Mouse (Mus musculus) urinary bladder, postnatal 25 days (tissue): ENCODE data around the gene Gfral.

Source experiments
- DNase-seq: peaks from one replicate; pipeline ENCODE4 v3.0.0; 2022; ENCODE audit warnings: low spot score

The Gfral gene

DNA sequence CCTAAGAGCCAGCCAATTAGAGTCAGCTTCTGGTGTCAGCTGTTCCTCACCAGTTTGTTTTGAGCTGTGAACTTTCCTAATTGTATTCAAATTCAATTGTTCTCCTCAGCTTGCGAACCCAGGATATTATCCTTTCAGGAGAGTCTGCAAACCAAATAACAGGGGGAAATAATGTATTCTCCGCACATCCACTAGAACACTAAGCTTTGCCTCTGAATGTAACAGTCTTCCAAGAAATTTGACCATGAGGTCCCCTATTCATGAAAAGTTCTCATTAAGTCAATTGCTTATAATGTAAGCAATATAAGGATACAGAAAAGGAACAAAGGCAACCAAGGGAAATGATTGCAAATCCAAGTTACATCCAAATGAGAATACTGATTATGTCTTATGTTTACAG is at the start of gene Gfral:
Gene Gfral (minus strand): TSS at position 101 of the 400 bp plus-strand sequence.
- DNase-seq = no peak

DNA sequence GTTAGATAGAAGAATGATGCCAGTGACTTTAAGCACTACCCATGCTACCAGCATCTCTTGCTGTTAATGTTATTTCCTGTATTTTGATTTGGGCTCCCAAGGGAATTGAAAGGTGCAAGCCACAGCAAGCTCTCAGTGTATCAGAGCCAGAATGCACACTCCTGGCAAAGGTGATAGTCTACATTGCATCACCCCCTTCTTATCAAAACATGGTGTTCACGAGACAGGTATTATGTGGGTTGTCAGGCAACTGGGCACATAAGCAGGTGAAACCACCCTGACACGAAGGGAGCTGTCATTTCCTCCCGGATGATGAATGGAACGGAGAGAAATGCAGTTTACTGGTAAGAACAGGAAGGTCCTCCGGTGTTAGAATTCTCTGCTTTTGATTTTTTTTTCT is 44.3 kb upstream of the Gfral start:
- DNase-seq = no peak

DNA sequence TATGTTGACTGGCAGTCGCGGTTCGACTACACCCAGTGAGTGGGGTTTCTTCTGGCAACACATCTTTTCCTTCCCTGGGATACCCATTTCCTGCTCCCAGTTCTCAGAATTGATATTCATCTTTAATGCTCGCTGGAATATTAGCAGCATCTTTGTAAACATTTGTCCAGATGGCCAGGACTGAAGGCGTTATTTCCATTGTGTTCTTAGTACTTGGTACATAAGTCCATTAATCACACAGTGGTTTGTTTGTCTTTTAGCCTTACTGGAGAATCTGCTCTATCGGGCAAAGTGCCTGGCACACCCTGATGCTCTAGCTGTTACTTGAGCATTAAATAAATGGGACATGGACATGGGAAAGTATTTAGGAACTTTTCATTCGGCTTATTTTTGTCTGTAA is 39.1 kb upstream of the Gfral start:
- DNase-seq = no peak

DNA sequence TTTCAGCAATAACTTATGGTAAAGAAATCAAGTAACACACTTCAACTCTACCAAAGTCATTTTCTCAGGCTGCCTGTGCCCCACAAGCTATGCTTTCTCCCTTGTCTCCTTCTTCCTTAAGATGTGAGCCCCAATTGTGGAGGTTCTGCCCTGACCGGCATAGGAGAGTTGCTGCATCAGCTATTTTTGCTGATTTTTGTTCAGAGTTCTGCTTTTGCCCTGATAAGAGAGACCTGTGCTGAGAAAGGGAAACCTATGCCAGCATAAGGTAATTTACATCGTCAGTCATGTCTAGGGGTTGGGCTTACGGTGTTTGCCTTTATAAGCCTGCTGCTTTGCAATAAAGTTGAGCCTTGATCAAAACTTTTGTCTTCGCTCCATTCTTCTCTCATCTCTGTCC is 38.7 kb upstream of the Gfral start:
- DNase-seq = no peak

DNA sequence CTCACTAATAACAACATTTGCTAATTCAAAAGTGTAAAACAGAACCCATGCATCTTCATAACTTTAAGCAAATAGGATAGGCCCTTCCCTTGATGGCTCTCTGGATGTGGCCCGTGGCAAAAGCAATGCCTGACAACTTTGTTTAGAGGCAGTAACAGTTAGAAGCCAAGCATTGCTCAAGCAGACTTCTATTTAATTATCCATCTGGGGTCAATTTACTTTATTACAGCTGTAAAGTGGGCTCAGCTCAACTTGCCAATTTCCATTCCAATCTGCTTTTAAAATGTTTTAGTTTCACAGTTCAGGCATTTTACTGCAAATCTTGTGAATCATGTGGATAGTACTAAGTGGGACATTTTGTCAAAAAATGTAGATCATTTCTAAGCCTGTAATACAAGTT is 28.9 kb upstream of the Gfral start:
- no peak for DNase-seq

DNA sequence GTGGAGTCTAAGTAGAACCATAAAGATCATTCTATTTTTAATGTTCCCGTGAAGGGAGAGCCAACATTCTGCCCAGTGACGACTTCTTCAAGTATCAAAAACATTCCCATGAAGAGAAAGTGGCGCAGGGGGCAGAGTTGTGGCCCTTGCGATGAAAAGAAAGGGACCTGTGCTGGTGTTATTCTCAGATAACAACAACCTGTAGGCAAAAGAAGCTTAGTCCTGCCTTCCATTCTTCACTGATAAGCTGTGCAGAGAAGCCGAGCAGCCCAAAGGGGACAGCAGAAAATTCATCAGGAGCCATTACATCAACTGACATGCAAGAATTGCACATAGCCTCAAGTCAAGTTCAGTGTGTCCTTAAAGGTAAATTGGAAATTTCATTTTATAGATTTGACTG is 24.5 kb upstream of the Gfral start:
- DNase-seq = no peak

DNA sequence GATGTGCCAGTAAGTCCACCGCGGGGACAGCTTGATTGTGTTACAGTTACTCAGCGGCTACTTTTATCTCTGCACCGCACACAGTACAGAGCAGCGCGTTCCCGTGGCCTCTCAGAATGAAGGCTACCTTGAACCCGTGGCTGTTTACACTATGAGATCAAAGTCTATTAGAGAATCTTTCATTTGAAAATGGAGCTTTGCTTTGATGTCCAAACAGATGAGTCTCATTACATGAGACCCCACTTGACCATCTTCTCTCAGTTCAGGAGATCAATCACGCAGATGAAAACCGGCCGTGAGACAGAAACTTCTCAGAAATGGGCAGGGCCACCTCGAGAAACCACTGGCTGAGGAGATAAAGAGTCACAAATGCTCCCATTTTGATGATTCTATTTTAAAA is 23.8 kb upstream of the Gfral start:
- DNase-seq = no peak

DNA sequence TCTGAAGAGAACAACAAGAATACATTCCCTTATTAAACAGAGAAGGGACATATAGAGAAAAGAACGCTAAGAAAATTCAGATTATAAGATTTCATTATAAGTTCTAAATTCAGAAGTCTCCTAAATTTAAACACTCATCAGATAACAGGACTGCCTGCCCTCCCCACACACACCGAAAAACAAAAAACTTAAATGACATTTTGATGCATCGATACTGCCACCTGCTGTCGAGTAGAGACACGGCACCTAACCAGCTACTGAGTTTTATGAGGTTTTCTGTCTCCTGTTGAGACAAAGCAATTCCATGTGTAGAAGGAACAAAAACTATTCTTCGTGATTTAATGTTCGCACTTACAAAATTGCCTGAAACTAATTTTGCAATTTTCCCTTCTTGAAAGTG is 23.2 kb upstream of the Gfral start:
- peak; percentile 45 for DNase-seq

DNA sequence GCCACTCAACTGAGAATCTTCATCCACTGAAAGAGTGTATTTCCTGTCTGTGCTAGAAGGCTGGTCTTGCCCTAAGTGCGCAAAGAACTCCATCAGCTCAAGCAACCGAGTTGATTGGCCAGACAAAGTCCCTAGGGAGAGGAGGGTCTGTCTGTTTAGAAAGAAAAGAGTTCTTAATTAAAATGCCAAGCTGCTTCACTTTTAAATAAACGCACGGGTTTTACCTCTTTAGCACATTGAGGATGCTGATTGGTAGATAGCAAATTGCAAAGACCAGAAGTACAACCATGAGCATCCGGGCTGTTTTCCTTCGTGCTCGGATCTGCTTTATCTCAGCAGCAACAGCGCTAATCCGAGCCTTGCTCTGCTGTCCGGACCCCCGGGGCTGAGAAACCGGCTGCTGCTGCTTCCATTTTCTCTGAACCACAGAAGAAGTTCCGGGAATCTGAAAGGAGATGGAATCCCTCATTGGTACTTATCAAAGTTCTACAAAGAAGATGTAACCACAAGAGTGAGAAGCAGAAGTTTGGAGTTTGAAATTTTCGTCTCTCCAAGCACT is 22.6 kb upstream of the Gfral start:
- DNase-seq = peak; percentile 9

DNA sequence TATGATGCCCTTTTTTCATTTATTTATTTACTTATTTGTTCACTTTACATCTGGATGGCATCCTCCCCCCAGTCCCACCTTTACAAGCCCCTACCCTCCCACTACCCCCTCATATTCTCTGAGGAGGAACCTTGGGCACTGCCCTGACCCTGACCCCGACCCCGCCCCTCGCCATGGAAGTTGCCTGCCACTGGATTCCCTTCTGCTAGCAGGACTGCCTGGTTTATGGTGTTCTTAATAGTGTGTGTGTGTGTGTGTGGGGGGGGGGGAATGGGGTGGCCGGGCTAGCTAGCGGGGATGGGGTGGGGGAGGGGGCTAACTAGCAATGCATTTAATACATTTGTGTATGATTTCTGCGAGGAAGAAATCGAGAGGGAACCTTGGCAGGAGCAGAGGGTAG is 21.4 kb upstream of the Gfral start:
- no peak for DNase-seq

DNA sequence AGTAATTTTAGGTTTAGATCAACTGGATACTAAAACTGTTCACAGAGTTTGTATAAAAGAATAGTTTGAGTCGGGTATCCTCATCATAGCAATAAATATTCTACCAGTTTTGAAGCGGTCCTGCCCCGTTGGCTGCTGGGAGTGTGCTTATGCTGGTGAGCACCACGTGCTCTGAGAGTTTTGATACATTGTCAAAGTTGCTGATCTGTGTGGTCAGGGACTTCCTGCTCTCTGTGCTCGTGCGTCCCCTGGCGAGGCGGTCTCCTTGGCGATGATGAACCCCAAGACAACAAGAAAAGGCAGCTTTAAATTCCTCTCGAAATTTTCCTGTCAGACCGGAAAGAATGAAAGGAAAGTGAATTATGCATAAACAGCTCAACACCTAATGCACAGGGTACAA is 16.9 kb upstream of the Gfral start:
- no peak for DNase-seq

DNA sequence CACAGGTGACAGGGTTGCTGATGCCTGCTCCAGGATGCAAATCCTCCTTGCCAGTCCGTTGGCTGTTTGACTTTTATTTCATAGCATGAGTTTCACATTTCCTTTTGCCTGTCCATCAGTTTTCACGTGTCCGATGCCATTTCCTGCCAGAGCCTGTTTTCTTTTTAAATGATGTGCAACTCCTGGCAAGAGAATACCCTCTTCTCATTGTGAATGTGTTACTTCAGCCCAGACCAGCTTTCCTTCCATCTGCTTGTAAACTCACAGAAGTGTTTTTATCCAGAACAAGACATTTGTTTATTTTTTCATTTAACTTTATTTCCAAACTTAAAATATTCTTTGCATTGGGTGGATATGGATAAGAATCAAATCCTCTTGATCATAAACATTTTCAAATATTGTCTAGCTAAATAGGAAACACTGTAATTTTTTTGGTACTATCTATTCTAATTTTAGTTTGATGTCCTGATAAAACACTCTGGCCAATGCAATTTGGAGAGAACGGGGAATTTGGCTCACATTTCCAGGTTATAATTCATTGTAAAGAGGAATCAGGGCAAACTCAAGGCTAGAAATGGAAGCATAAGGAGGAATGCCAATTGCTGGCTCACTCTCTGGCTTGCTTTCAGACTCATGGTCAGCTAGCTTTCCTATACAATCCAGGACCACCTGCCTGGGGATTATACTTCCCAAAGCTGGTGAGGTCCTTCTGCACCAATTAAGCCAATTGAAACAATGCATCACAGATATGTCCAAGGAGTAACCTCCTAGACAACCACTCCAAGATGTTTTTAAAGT is 3.9 kb upstream of the Gfral start:
- no peak for DNase-seq

DNA sequence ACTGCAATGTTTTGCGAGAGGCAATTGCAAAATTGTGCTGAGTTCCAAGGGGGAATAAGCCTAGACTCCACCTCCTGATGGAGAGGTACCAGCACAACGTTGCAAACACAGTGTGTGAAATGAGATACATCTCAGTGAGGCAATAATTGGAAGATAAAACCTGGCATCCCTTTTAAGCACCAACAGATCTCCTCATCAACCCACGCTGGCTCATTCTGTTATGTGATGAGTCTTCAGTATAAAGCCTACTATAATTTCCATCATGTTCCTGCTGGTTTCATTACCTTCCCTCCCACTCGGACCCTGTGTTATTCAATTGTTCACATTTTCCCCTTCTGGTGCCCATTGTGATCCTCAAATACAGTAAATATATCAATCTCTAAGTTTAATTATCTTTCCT is 1.2 kb upstream of the Gfral start:
- no peak for DNase-seq

DNA sequence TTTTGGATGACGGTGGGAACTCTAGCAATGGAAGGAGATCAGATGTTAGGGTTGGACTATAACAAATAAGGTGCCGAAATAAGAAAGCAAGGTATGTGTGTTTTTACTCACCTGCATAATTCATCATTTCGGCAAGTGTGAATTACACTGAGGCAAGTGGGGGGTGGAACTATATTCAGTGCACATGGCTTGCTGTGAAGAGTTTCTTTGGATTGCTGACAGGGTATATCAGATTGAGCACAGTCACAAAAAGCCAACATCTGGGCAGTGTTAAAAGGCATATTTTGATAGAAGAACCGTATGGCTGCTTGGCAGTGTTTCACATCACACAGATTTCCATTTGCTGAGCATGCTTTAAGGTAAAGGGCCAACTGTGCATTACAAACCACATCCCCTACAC is 16.5 kb downstream of the Gfral start:
- DNase-seq = no peak

DNA sequence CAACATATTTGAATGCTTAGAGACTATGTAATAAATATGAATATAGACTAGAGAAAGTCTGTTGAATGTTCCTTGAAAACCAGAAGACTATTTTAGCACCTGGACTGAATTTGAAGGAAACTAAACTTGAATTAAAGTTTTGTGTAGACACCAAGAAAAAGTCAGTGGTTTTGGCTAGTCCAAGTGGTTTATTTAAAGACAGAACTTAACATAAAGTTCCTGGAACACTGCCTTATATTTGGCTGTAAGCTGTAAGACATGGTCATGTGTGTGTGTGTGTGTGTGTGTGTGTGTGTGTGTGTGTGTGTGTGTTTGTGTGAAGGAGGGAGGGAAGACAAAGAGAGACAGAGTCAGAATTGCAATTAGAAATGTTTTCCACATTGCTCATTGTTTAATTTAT is 34.2 kb downstream of the Gfral start:
- no peak for DNase-seq

DNA sequence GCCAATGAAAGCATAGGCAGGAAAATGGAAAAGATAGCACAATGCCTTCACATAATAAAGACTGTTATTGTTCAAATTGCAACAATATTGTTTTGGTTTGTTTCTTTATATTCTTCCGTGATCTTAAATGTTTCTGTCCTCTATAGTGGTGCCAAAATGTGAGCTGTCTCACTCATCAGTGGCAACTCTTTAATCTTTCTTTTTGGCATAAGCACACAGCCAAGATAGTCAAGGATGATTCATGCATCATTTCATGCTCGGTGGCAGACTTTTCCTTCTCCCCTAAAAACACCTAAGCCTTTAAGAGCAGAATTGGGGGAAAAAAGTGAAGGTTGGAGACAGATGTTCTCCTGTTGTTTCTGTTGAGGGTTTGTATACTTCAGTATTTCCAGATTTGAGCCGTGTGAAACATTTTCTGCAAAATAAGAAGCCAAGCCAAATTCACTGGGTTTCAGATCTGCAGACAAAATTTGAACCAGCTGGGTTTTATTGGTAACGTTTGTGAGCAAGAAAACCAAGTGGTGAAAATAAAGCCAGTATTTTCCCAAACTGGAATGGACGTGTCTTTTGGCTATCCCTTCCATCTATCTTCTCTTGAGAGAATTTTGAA is 40.7 kb downstream of the Gfral start:
- no peak for DNase-seq

DNA sequence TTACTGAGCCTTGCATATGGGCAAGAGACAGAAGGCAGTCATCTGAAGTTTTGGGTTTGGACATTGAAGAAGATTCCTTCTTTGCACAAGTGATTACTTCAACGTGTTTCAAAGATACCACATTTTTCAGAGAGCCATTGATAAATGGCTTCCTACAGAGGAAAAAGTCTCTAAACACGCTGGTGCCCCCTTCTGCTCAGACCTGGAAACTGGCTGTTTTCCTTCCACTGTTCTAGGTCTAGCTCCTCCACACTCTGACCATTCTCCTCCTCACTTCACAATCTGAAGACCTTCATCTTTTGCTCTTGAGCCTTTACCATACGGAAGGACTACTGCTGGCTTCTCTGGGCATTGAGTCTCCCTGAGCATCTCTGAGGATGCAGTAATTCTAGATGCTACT is 45.1 kb downstream of the Gfral start:
- DNase-seq = peak; percentile 17

DNA sequence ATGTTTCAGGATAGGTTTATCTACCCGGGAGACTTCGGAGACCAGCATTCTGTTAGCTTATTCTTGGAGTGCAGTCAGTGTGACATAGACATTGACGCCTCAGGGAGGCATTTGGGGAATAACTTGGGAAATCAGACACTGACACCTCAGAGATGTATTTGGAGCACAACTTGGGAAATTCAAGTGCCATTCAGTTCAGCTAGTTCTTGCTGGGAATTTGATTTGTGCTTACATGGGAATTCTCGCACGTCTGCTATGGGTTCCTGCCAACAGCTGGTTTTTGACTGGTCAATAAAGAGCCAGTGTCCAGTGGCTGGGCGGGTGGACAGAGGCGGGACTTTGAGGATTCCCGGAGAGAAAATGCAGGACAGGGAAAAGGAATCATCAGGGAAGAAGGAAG is 51.0 kb downstream of the Gfral start:
- no peak for DNase-seq

DNA sequence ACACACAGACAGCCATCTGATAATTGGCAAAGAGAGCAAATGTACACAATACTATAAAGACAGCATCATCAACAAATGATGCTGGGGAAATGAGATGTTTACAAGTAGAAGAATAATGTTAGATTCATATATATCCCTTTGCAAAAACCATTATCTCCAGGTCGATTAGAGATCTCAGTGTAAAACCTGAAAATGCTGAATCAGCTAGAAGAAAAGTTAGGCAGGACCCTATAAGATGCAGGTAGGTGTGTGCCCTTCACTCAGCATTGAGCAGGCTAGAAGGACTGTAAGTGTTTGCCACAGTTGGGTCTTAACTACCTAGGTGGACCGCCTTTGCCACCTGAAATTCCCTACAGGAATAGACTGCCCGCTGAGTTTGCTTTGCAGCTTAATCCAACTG is 67.9 kb downstream of the Gfral start:
- DNase-seq = no peak

DNA sequence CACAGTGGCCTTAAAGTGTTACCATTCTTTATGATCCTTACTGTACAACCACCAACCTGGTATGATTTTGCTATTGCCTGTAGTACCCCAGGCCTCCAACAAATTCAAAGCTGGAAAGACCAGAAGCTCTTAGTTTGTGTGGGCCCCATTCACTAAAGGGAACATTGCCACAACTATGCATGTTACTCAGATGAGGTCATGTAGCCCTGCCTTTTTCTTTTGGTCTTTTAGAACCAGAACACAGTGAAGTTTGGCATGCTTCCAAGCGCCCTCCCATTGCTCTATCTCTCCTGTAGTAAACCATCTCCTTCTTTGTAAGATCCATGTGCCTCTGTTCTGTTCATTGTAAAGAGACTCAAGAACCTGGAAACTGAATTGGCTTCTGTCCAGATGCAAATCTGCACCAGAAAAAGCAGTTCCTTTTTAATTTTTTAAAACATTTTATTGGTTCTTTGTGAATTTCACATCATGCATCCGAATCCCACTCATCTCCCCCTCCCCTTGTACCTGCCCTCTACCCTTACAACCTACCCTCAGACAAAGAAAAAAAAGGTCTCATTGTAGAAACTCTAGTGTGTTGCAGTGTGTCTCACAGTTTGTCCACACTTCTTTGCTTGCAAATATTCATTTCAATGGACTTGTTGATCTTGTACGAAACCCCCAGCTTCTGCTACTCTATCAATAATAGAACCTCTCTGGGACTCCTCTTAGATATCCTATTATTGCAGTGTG is 74.9 kb downstream of the Gfral start:
- DNase-seq = peak; percentile 14

DNA sequence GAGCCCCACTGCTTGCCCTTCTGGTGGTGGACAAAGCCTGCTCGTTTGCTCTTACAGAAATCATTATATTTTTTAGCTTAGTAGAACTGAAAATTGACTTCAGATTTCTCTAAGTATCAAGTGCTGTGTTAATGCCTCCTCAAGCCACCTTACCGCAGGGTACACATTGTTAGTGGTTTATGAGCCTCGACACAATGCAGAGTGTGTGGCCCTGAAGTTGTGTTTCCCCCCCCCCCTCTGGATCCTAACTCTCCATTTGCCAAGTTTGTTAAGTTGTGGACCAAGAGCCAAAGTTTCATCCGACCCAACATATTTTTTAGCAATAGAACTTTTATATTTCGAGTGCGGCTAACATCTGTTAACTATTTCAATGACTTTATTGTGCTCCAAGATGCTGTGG is 79.4 kb downstream of the Gfral start:
- no peak for DNase-seq

DNA sequence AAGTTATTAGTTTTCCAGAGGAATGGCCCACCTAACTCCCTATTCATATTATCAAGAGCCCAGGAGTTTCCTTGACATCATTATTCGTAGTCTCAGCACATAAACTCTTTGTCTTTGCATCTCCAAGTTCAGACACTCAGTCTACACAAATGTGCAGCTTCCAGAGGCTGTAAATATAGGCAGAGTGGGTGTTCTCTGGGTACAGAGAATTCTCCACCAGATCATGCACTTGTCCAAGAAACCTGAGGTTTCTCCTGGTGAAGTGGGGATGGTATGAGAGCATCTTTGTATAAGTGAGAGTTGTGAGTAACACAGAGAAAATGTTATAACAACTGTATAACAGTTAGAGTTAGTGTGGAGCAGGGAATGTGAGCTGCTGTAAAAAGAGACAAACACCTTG is 84.1 kb downstream of the Gfral start:
- DNase-seq = no peak

DNA sequence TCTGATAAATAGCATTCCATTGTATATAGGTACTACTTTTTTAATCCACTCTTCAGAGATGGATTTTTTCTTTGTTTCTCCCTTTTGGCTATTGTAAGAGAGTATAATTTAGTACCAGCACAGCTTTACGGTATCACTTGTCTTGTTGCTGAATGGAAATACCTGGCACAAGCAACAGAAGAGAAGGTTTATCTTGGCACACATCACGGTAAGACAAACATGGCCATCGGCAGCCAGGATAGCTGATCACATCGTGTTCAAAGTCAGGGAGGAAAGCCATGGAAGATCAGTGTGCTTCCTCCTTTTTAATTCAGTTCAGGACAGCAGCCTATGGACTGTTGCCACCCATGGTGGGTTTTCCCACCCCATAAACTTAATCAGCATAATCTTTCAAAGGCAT is 89.2 kb downstream of the Gfral start:
- DNase-seq = no peak
